Mouse (Mus musculus) neural tube, embryonic 13.5 days (tissue): ENCODE measurements around the gene Auts2. TPM values are rescaled to one million over a fixed set of nuclear protein-coding genes. Genes with fewer than 3 reads are reported as not detected.

Source experiments
- ATAC-seq: fragments of 200-750 bp; cut with Nextera tagmentation; 2 replicates; pipeline ENCODE4 v1.8.0; 2017; ENCODE audit warnings: low read depth, mild to moderate bottlenecking, moderate TSS enrichment, moderate library complexity
- H3K27ac ChIP-seq: fragments of 300-500 bp; sonication (generic); replicated peaks from 2 replicates; pipeline ENCODE4 v1.5.1; 2015; ENCODE audit warnings: moderate library complexity, mild to moderate bottlenecking, inconsistent platforms
- H3K27me3 ChIP-seq: fragments of 300-500 bp; sonication (generic); 2 replicates; pipeline ENCODE4 v1.6.1; 2015; ENCODE audit warnings: mild to moderate bottlenecking, inconsistent platforms
- H3K36me3 ChIP-seq: fragments of 300-500 bp; sonication (generic); 2 replicates; pipeline ENCODE4 v1.6.1; 2015; ENCODE audit warnings: mild to moderate bottlenecking, inconsistent platforms
- H3K4me1 ChIP-seq: fragments of 300-500 bp; sonication (generic); replicated peaks from 2 replicates; pipeline ENCODE4 v1.6.1; 2015; ENCODE audit warnings: inconsistent platforms
- H3K4me2 ChIP-seq: fragments of 300-500 bp; sonication (generic); 2 replicates; pipeline ENCODE4 v1.6.1; 2015; ENCODE audit warnings: inconsistent platforms, mild to moderate bottlenecking, moderate library complexity
- H3K4me3 ChIP-seq: fragments of 300-500 bp; sonication (generic); 2 replicates; pipeline ENCODE4 v1.5.1; 2015; ENCODE audit warnings: mild to moderate bottlenecking, inconsistent platforms
- H3K9ac ChIP-seq: fragments of 300-500 bp; sonication (generic); 2 replicates; pipeline ENCODE4 v1.6.1; 2015; ENCODE audit warnings: moderate library complexity, mild to moderate bottlenecking, inconsistent platforms
- H3K9me3 ChIP-seq: fragments of 300-500 bp; sonication (generic); 2 replicates; pipeline ENCODE4 v1.6.1; 2016; ENCODE audit warnings: inconsistent platforms
- WGBS: fragments of 180-500 bp; shearing (Covaris S2); methylation state at CpG from one replicate; pipeline ENCODE4 v1.1.7; 2015; 5-methylcytosine and 5-hydroxymethylcytosine counted together
- polyA plus RNA-seq: library from polyadenylated mRNA; unstranded; fragments of >200 nt; fragmentation: Nextera tagmentation; extraction: Ambion mirVana; gene quantifications from 2 replicates; pipeline ENCODE4 v1.2.1, GENCODE M21; 2015

The Auts2 gene
- polyA plus RNA-seq, 1 experiment from 2014 or later: 72.6 TPM

DNA sequence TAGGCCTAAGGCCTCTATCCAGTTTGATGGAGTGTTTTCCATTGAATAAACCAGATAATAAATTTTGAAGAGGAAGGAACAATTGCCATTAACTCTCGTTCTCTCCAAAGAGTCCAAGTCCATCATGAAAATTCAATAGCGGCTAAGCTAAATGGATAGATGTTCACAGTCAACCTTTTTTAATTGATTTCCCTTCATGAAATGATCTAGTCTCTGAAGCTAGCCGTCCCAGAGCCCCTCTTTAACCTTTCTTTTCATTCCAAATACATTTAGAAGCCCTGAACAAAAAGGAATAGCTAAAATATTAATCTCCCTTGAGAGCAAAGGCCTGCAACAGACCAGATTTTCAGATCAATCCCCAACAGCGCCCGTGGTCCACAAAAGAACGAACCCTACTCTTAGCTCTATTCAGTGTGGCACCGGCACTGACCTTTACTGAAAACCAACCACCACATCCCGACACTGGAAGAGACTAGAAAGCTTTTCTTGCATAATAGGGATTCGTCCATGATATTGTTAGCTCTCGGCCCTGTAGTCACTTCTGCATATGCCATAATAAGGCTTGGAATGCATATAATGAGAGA lies 896.9 kb downstream of the Auts2 start:
- H3K9me3 ChIP-seq: no peaks in the 10 kb centered on the region
- ATAC-seq: no peak
- no peak overlapping the region for H3K4me3 ChIP-seq
- H3K27ac ChIP-seq: peak overlapping the region; percentile 62
- H3K27me3 ChIP-seq: peaks cover 6% of the 10 kb centered on the region; the same call in 1 of the 2 replicates
- 25% methylated on average over 10 of the region's 10 CpGs for WGBS
- peaks cover 88% of the 10 kb centered on the region for H3K4me1 ChIP-seq
- H3K9ac ChIP-seq: no peak overlapping the region
- no peaks in the 10 kb centered on the region for H3K36me3 ChIP-seq
- H3K4me2 ChIP-seq: no peak overlapping the region

DNA sequence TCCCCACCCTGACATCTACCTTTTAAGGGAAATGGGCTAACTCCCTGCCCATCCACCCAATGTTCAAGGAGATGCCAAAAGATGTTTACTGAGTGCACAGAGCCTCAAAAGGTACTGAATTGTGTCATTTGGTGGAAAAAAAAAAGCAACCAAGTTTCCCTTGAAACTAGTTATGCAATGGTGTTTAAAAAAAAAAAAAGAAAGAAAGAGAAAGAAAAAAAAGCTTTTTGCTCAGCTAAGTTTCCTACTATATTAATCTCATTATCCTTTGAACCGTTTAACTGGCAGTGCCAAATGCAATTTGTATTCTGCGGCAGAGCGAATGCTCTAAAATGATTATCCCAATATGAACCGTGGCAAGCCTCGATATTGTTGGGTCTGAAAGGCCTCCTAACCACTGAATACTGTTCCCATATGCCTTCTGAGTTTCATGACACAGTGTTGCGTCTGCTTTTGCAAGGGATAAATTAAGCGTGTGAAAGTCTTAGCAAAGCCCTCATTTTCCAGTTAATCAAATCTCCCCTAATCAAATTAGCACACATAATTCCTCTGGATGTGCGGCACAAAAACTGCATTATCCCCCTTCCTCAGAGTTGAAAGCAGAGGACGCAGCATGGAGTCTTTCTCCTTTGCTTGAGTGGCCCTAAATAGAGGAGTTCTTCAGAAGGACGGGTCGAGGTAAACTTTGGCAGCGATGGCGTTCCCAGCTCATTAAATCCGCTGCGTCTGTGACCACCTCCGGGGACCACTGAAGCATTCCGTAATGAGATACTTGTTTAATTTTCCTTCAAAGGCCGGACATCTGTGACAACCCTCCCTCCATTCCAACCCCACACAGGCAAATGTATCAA lies 897.6 kb downstream of the Auts2 start:
- WGBS: 12% methylated on average over 18 of the region's 18 CpGs
- Histone ChIP-seq H3K27ac (peak overlapping the region; percentile 62), H3K9me3 (no peaks in the 10 kb centered on the region), H3K27me3 (peaks cover 6% of the 10 kb centered on the region; the same call in 1 of the 2 replicates), H3K4me1 (peaks cover 87% of the 10 kb centered on the region), H3K4me2 (no peak overlapping the region), H3K9ac (no peak overlapping the region), H3K36me3 (no peaks in the 10 kb centered on the region), H3K4me3 (no peak overlapping the region)
- ATAC-seq: peak; percentile 63

DNA sequence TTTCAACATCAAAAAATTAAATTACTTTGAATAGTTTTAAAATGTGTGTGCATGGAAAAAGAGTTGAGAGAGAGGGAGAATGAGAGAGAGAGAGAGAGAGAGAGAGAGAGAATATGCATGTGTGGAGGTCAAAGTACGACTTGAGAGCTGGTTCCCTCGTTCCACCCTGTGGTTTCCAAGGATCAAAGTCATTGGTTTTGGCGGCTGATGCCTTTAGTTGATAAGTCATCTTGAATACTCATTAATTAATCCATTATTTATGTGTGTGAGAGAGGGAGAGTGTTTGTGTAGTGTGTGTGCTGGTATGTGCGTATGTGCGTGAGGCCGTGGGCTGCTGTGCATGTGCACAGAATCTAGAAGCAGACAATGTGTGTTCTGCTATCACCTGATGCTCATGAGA lies 898.8 kb downstream of the Auts2 start:
- peaks cover 77% of the 10 kb centered on the region for H3K4me1 ChIP-seq

DNA sequence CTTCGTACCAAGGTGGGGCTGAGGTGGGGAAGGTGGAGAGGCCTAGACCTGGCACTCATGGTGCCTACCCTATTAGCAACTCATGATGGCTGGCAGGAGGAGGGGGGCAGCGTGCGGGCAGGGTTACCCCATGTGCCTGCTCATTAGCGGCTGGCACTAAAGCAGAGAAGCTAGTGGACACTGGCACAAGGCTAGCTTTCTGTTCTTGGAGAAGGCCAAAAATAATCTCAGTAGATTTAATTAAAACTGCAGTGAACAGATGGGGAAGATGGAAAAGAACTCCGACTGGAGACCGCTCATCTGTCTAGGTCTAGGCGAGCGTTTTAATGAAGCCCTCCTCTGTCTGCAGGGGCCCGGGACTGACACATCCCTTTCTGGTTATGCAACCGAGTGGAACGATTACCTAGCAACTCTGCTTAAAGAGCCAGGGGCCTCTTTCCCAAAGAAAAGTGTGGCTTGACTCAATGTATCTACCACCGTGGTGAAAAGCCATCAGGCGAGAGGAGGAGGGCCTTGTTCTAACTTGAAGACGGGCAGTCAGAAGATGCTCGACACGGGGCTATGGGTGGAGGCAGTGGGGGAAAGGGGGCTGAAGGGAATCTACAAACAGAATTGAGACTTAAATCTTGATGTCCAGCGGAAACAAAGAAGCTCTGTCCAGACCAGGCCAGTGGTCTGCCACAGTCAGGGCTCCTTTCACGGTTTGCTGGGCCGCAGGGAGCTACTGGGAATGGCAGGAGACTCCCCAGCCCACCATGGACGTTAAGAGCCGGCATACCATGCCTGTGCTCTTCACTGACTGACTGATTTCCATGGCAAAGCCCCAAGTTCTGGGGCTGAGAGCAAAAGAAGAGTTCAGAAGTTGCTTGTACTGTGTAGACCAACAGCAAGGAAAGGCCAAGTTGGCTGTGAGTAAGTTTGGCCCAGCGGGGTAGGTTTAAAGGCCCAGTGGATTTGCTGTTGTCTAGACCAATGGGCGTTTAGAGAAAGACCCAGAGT lies 899.7 kb downstream of the Auts2 start:
- no peak overlapping the region for H3K4me3 ChIP-seq
- H3K27me3 ChIP-seq: no peaks in the 10 kb centered on the region
- peak; percentile 80 for ATAC-seq
- H3K36me3 ChIP-seq: no peaks in the 10 kb centered on the region
- H3K4me1 ChIP-seq: peaks cover 75% of the 10 kb centered on the region
- peak overlapping the region; percentile 11 for H3K4me2 ChIP-seq
- H3K27ac ChIP-seq: peak overlapping the region; percentile 80
- H3K9ac ChIP-seq: no peak overlapping the region
- WGBS: 18% methylated on average over 23 of the region's 23 CpGs
- H3K9me3 ChIP-seq: no peaks in the 10 kb centered on the region

More for the DNA sequence above, 898.8 kb downstream of the Auts2 start:
- Histone ChIP-seq H3K9ac (no peak overlapping the region), H3K4me3 (no peak overlapping the region), H3K27me3 (peaks cover 5% of the 10 kb centered on the region; the same call in 1 of the 2 replicates), H3K36me3 (no peaks in the 10 kb centered on the region), H3K9me3 (no peaks in the 10 kb centered on the region), H3K27ac (no peak overlapping the region), H3K4me2 (no peak overlapping the region)
- 62% methylated on average over 6 of the region's 6 CpGs for WGBS
- no peak for ATAC-seq

DNA sequence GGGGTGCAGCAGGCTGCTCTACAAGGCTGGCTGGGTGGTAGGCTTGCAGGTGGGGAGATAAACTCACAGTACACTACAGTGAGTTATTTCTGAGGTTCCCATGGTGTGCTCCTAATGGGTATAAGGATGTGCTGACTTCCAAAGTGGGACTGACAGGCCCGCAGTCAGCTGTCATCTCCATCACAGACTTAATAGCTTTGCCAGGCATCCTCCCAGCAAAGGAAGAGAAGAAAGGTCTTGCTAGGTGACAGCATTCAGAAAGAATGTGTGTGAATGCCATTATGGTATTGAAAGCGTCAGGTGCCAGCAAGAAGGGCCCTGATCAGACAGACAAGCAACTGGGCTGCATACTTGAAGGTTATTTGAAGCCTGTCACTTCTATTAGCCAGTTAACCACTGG lies 900.4 kb downstream of the Auts2 start:
- H3K36me3 ChIP-seq: no peaks in the 10 kb centered on the region
- 42% methylated on average over 2 of the region's 2 CpGs for WGBS
- no peak overlapping the region for H3K9ac ChIP-seq
- ATAC-seq: no peak
- H3K4me2 ChIP-seq: peak overlapping the region; percentile 11; the same call in 1 of the 2 replicates
- H3K27me3 ChIP-seq: no peaks in the 10 kb centered on the region
- H3K9me3 ChIP-seq: no peaks in the 10 kb centered on the region
- no peak overlapping the region for H3K4me3 ChIP-seq
- peak overlapping the region; percentile 80 for H3K27ac ChIP-seq
- peaks cover 68% of the 10 kb centered on the region for H3K4me1 ChIP-seq

DNA sequence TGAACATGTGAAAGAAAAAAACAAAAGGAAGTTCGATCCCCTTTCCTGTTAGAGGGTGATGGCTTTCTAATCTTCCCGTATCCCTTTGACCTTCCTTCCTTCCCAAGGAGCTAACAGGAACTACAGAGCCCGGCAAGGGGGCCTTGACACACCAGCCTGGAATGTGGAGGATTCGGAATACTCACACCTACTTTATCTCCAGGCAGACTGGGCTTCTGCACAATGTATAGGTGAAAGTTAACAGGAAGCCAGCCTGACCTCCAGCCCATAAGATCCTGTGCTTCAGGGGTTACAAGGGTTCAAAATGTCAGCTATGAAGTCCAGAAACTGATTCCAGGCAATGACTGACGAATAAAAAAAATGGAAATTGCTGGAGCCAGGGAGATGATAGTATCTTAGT lies 906.7 kb downstream of the Auts2 start:
- ATAC-seq: no peak
- no peak overlapping the region for H3K4me3 ChIP-seq
- no peak overlapping the region for H3K4me2 ChIP-seq
- H3K27me3 ChIP-seq: no peaks in the 10 kb centered on the region
- H3K4me1 ChIP-seq: peaks cover 18% of the 10 kb centered on the region
- H3K9ac ChIP-seq: no peak overlapping the region
- 88% methylated on average over 5 of the region's 5 CpGs for WGBS
- no peak overlapping the region for H3K27ac ChIP-seq
- no peaks in the 10 kb centered on the region for H3K36me3 ChIP-seq
- no peaks in the 10 kb centered on the region for H3K9me3 ChIP-seq

DNA sequence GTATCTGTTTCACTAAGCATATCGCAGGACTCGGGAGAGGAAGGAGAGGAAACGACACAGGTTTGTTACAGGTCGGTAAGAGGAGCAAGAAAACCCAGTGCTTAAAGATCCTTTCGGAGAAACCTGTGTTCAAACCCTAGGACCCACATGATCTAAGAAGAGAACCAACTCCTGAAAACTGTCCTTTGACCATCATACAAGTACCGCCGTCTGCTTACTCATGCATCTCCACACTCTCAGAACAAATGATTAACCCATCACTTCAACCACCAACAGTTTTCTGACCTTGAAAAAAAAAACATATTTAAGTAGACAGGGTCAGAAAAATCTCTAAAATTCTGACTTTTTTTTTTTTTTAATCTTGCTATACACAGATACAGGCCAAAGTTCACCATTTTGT lies 908.4 kb downstream of the Auts2 start:
- Histone ChIP-seq H3K36me3 (no peaks in the 10 kb centered on the region), H3K27ac (no peak overlapping the region), H3K4me2 (no peak overlapping the region), H3K4me3 (no peak overlapping the region), H3K4me1 (peaks cover 27% of the 10 kb centered on the region), H3K27me3 (no peaks in the 10 kb centered on the region), H3K9me3 (no peaks in the 10 kb centered on the region), H3K9ac (no peak overlapping the region)
- 90% methylated on average over 7 of the region's 7 CpGs for WGBS
- no peak for ATAC-seq

DNA sequence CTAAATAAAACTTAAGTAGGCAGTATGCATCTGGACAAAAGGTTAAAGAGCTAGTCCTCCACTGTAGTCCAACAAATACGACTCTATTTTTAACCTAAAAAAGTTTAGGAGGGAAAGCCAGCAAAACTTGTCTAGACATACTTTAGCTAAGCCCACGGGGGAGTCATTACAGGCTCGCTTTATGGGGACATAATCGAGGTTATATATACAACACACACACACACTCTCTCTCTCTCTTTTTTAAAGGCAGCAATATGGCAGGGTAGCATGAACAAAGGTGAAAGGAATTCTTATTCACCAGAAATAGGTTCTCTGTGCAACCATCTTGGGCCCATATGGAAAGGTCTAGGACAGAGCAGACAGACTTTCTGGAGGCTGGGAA lies 911.2 kb downstream of the Auts2 start:
- Histone ChIP-seq H3K9ac (no peak overlapping the region), H3K4me2 (no peak overlapping the region), H3K27ac (peak overlapping the region; percentile 84), H3K4me1 (peaks cover 36% of the 10 kb centered on the region), H3K27me3 (no peaks in the 10 kb centered on the region), H3K36me3 (no peaks in the 10 kb centered on the region), H3K4me3 (no peak overlapping the region), H3K9me3 (no peaks in the 10 kb centered on the region)
- ATAC-seq: peak; percentile 43; the same call in 1 of the 2 replicates
- 36% methylated on average over 4 of the region's 4 CpGs for WGBS

DNA sequence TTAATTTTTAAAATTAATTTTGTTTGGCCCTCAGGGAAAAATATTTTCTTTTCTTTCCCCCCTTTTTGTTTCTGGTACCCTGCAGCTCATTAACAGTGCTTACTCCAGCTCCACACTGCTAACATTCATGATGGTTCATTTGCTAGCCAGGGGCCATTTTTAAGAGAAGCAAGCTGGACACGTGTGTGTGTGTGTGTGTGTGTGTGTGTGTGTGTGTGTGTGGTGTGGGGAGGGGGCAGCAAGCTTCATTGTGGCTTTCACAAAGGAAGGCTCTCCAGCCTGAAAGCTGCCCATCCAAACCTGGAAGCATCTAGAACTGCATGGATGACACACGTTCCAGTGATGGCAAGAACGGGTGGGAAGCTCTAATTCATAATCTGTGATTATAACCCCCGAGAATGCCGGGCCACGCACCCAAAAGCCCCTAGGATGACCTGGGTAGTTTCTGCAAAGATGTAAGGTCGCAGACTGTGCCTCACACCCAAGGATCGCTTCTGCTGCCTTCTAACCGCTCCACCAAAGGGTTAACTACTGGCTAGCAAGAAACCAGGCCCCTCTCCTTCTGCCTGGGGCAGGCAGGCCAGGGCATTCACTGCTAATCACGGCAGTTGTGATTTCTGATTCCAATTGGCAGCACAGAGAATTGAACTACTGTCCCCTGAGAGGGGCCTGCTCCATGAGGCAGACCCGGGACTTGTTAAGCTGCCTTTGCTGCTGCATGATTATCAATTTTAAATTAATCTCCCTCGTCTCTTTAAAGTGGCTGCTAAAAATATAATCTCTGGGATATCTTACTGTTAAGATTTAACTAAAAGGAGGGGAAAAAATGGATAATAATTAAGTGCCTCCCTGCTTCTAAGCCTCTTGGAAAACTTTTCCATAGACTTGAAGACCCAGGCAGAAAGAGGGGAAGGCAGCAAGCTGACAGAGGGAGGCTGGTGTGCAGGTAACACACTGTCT lies 911.8 kb downstream of the Auts2 start:
- Histone ChIP-seq H3K27ac (peak overlapping the region; percentile 84), H3K4me2 (peak overlapping the region; percentile 9; the same call in 1 of the 2 replicates), H3K9me3 (no peaks in the 10 kb centered on the region), H3K36me3 (no peaks in the 10 kb centered on the region), H3K4me3 (no peak overlapping the region), H3K9ac (peak overlapping the region; percentile 45), H3K4me1 (peaks cover 36% of the 10 kb centered on the region), H3K27me3 (no peaks in the 10 kb centered on the region)
- peak; percentile 47; the same call in 1 of the 2 replicates for ATAC-seq
- WGBS: 34% methylated on average over 12 of the region's 12 CpGs

DNA sequence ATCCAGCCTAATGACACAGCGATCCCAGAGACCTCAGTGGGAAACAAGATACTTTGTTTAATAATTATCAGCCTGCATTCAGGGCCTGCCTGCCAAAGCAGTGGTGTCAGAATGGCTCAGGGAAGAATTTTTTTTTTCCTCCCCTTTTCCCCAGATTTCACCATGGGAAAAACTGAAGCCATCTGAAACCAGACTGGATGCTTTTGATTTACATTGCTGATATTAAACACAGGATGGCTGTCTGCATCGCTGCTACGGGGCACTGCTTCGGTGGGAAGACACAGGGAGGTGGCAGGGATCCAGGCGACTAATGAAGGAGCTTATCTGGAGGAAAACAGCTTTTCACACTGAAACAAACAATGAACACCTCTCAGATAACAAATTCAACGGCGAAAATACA lies 912.6 kb downstream of the Auts2 start:
- Histone ChIP-seq H3K4me2 (no peak overlapping the region), H3K9me3 (no peaks in the 10 kb centered on the region), H3K4me3 (no peak overlapping the region), H3K27ac (peak overlapping the region; percentile 84), H3K27me3 (peaks cover 3% of the 10 kb centered on the region; the same call in 1 of the 2 replicates), H3K36me3 (no peaks in the 10 kb centered on the region), H3K4me1 (peaks cover 36% of the 10 kb centered on the region), H3K9ac (peak overlapping the region; percentile 45)
- ATAC-seq: no peak
- 14% methylated on average over 7 of the region's 7 CpGs for WGBS
